Mouse (Mus musculus) intestine, postnatal 0 days (tissue): ENCODE results near the gene Hsd11b1. TPM values are rescaled to one million over a fixed set of nuclear protein-coding genes. Genes with fewer than 3 reads are reported as not detected.
A peak's percentile ranks its signal among the peaks of the same experiment; 100 is the strongest.

ENCODE experiments used
- ATAC-seq: fragments of 200-750 bp; cut with Nextera tagmentation; 2 replicates; pipeline ENCODE4 v1.8.0; 2017; ENCODE audit warnings: mild to moderate bottlenecking, moderate TSS enrichment, moderate library complexity
- H3K27ac ChIP-seq: fragments of 300-500 bp; sonication (generic); 2 replicates; pipeline ENCODE4 v1.5.1; 2014; ENCODE audit warnings: mild to moderate bottlenecking, low read depth, low read length, moderate library complexity
- H3K27me3 ChIP-seq: fragments of 300-500 bp; sonication (generic); replicated peaks from 2 replicates; pipeline ENCODE4 v1.6.1; 2014; ENCODE audit warnings: low read length, mixed read lengths; ENCODE audit not compliant: control insufficient read depth, insufficient read depth
- H3K36me3 ChIP-seq: fragments of 300-500 bp; sonication (generic); 2 replicates; pipeline ENCODE4 v1.6.1; 2014; ENCODE audit warnings: mild to moderate bottlenecking, moderate library complexity; ENCODE audit not compliant: control insufficient read depth, insufficient read depth
- H3K4me1 ChIP-seq: fragments of 300-500 bp; sonication (generic); replicated peaks from 2 replicates; pipeline ENCODE4 v1.6.1; 2014; ENCODE audit warnings: antibody characterized with exemption, low read length, mixed read lengths; ENCODE audit not compliant: control insufficient read depth, insufficient read depth
- H3K4me2 ChIP-seq: fragments of 300-500 bp; sonication (generic); replicated peaks from 2 replicates; pipeline ENCODE4 v1.6.1; 2014; ENCODE audit warnings: low read depth, mild to moderate bottlenecking, moderate library complexity
- H3K4me3 ChIP-seq: fragments of 300-500 bp; sonication (generic); 2 replicates; pipeline ENCODE4 v1.5.1; 2014; ENCODE audit warnings: low read depth, low read length
- H3K9ac ChIP-seq: fragments of 300-500 bp; sonication (generic); 2 replicates; pipeline ENCODE4 v1.6.1; 2014; ENCODE audit warnings: mild to moderate bottlenecking, low read depth, low read length
- H3K9me3 ChIP-seq: fragments of 300-500 bp; sonication (generic); 2 replicates; pipeline ENCODE4 v1.6.1; 2016; ENCODE audit warnings: mixed run types; ENCODE audit not compliant: control insufficient read depth
- CTCF ChIP-seq: sonication (generic); IDR thresholded peaks from 2 replicates; pipeline ENCODE4 v1.5.1; 2016; ENCODE audit warnings: low read depth, mild to moderate bottlenecking, control low read depth, antibody characterized with exemption, moderate library complexity
- WGBS: fragments of 180-500 bp; shearing (Covaris S2); extraction: QIAGEN DNeasy Blood & Tissue Kit; methylation state at CpG from one replicate; pipeline ENCODE4 v1.1.7; 2014; 5-methylcytosine and 5-hydroxymethylcytosine counted together
- polyA plus RNA-seq: library from polyadenylated mRNA; unstranded; fragments of >200 nt; fragmentation: Nextera tagmentation; extraction: Ambion mirVana; gene quantifications from 2 replicates; pipeline ENCODE4 v1.2.1, GENCODE M21; 2015

Hsd11b1 gene
- polyA plus RNA-seq, 1 experiment from 2014 or later: 3.2 TPM

- WGBS: 47% methylated on average over 7 of the region's 7 CpGs
- no peak overlapping the region for H3K4me2 ChIP-seq
- no peaks in the 10 kb centered on the region for H3K36me3 ChIP-seq
- ATAC-seq: peak; percentile 26; the same call in 1 of the 2 replicates
- H3K27me3 ChIP-seq: no peaks in the 10 kb centered on the region
- no peak overlapping the region for H3K27ac ChIP-seq
- no peak overlapping the region for H3K4me3 ChIP-seq
- no peaks in the 10 kb centered on the region for H3K4me1 ChIP-seq
- TF ChIP-seq CTCF: no peak
- H3K9ac ChIP-seq: no peak overlapping the region
- H3K9me3 ChIP-seq: no peaks in the 10 kb centered on the region
These were observed 20.4 kb upstream of the Hsd11b1 start for GRCm38 (mm10) chr1:193284228-193284779.

DNA sequence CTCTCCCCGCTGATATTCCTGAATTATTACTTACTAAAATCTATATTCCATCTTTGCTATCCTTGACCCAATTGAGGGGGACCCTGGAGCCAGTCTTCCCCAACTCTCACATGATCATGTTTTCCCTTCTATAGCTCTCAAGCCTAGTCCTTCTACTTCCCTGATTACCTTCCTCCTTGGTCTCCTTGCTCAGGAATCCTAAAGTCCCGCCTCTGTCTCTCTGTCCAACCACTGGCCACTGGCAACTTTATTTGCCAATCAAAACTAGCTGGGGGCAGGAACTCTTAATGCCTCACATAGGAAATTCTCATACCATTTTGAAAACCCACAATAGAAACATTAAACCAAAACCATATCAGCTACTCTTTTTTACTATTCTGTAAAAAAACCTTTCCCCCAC, 17.5 kb upstream of the Hsd11b1 start:
- no peak for ATAC-seq
- H3K9ac ChIP-seq: no peak overlapping the region
- H3K4me1 ChIP-seq: no peaks in the 10 kb centered on the region
- no peak for TF ChIP-seq CTCF
- H3K27me3 ChIP-seq: no peaks in the 10 kb centered on the region
- 90% methylated on average over 2 of the region's 2 CpGs for WGBS
- H3K4me3 ChIP-seq: no peak overlapping the region
- no peaks in the 10 kb centered on the region for H3K36me3 ChIP-seq
- no peak overlapping the region for H3K27ac ChIP-seq
- no peaks in the 10 kb centered on the region for H3K9me3 ChIP-seq
- H3K4me2 ChIP-seq: no peak overlapping the region

DNA sequence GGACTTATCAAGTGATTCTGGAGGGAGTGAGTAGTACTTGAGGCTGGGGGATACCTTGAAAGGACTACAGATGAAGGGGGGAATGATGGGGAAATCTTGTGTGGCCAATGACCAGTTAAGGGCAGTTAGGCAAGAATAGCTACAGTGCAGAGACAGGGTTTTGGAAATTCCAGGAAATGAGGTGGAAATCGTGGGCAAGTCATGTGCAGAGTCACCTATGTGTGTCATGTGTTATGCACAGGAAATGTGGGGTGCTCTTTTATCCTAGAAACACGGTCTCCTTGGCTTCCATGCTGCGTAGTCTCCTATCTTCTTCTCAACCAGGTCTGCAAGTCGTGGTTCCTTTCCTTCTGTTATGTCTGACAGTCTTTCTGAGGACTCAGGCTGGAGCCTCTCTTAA, 15.6 kb upstream of the Hsd11b1 start:
- 78% methylated on average over 4 of the region's 4 CpGs for WGBS
- no peak overlapping the region for H3K9ac ChIP-seq
- no peak overlapping the region for H3K27ac ChIP-seq
- no peaks in the 10 kb centered on the region for H3K4me1 ChIP-seq
- no peak for TF ChIP-seq CTCF
- ATAC-seq: no peak
- no peaks in the 10 kb centered on the region for H3K36me3 ChIP-seq
- H3K9me3 ChIP-seq: no peaks in the 10 kb centered on the region
- H3K4me3 ChIP-seq: no peak overlapping the region
- H3K4me2 ChIP-seq: no peak overlapping the region
- H3K27me3 ChIP-seq: no peaks in the 10 kb centered on the region

DNA sequence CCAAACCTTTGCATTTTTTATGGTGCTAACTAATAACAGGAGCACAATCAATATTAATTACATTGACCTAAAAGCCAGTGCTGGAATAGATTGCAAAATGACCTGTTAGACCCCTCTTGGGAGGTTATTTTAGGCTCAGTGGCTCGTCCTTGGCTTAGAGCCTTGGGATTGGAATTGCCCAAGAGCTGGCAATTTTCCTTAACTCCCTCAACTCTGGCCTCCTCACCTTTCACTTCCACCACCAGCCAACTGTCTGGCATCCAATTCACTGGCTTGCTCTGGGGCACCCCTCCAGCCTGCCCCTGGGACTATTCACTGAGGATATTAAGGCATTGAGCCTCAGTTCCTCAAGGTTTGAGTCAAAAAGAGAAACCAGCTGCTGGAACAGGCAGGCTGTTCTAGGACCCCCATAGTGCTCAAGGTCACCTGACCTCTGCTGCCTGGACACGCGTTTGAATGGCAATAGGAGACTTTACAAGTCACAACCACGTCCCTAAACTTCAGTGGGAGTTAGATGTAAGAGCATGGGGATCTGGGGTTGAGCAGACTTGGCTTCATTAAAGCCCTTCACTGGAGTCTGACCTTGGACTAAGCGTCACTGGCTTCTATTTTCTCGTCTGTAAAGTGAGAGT, 14.7 kb upstream of the Hsd11b1 start:
- Histone ChIP-seq H3K27me3 (no peaks in the 10 kb centered on the region), H3K9ac (no peak overlapping the region), H3K4me2 (no peak overlapping the region), H3K4me1 (no peaks in the 10 kb centered on the region), H3K4me3 (no peak overlapping the region), H3K36me3 (no peaks in the 10 kb centered on the region), H3K27ac (no peak overlapping the region), H3K9me3 (no peaks in the 10 kb centered on the region)
- WGBS: 67% methylated on average over 6 of the region's 6 CpGs
- no peak for ATAC-seq
- TF ChIP-seq CTCF: no peak

DNA sequence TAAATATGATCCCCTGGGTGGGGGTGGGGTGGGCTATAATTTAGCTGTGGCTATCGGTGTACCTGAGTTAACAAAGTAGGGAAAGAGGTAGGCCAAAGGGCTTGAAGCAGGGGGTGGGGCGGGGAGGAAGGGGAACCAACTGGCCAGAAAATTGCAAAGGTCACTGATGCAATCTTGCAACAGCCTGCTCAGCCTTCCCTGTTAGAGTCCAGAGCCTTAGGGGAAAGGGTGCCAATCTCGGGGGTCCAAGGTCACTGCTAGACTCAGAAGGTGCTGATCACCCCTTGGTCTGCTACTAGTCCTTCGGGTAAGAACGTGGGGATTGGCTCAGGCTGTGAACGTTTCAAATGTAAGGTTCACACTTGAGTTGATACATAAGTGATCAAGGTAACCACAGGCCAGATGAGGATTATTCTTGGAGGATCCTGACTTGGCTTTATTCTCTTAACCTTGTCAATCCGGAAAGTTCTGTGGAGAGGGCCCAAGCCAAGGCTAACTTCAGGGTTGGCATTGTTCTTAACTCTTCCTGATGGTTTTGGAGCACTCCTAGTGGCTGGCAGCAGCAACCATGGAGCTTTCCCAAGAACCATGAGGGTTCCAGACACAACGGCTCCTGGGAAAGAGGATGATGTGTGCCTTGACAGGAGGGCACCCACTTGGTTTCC, 10.7 kb upstream of the Hsd11b1 start:
- Histone ChIP-seq H3K9me3 (no peaks in the 10 kb centered on the region), H3K9ac (no peak overlapping the region), H3K4me2 (no peak overlapping the region), H3K36me3 (no peaks in the 10 kb centered on the region), H3K27ac (no peak overlapping the region), H3K27me3 (no peaks in the 10 kb centered on the region), H3K4me1 (0 out of 2 replicates have a peak, but pooled peaks cover 3% of the 10 kb centered on the region), H3K4me3 (no peak overlapping the region)
- 71% methylated on average over 8 of the region's 8 CpGs for WGBS
- ATAC-seq: no peak
- no peak for TF ChIP-seq CTCF

DNA sequence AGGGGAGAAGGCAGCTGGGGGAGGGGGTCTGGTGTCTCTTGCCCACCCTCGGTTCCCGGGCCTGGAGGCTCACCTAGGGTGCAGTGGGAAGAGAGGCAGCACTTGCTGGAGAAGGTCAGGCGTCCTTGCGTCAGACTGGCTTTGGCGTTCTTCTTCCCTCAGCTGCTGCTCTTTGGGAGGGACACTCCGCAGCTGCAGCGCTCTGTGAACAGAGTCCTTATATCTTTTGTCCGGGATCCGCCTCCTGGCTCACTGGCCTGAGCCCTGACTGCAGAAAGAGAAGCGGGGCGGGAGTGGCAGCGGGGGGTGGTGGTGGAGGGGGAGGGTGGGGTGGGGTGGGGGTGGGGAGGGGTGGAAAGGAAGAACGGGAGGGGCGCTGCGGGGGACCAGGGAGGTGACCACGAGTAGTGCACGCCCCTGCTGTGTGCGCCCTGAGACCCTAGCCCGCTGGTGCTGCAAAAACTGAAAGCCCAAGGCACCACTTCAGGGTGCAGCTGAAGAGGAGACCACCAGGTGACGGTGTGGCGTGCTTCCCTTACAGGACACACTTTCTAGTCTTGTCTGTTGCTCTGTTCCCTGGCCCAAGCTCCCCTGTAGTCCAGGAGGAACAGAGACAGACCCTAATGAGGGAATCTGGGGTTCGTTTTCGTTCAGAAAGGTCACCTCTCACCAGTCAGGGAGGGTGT, 9.2 kb upstream of the Hsd11b1 start, which contains the start of gene G0s2:
Gene G0s2 (minus strand): TSS at position 302 of the 686 bp plus-strand sequence.
- peak; percentile 76 for TF ChIP-seq CTCF
- peak within 1 kb of the TSS; percentile 48; the same call in 1 of the 2 replicates for H3K9ac ChIP-seq
- 1% methylated on average over 23 of the region's 23 CpGs for WGBS
- H3K4me2 ChIP-seq: peak within 1 kb of the TSS; percentile 63
- peak within 1 kb of the TSS; percentile 28 for H3K27ac ChIP-seq
- no peaks in the 10 kb centered on the region for H3K36me3 ChIP-seq
- peak within 1 kb of the TSS; percentile 30 for H3K4me3 ChIP-seq
- H3K27me3 ChIP-seq: no peaks in the 10 kb centered on the region
- peak; percentile 65 for ATAC-seq
- H3K4me1 ChIP-seq: 0 out of 2 replicates have a peak, but pooled peaks cover 3% of the 10 kb centered on the region
- no peaks in the 10 kb centered on the region for H3K9me3 ChIP-seq
